Mouse (Mus musculus) limb, embryonic 14.5 days (tissue): Measurements from ENCODE around the gene Paics. TPM values are rescaled to one million over a fixed set of nuclear protein-coding genes. Genes with fewer than 3 reads are reported as not detected.

Experiments
- ATAC-seq: fragments of 200-750 bp; cut with Nextera tagmentation; 2 replicates; pipeline ENCODE4 v1.8.0; 2017; ENCODE audit warnings: low read depth, moderate number of reproducible peaks, moderate TSS enrichment; ENCODE audit not compliant: low FRiP score
- DNase-seq: peaks from one replicate; pipeline ENCODE4 v3.0.0-alpha.2; 2015; ENCODE audit warnings: low spot score
- H3K27ac ChIP-seq: fragments of 300-500 bp; sonication (generic); replicated peaks from 2 replicates; pipeline ENCODE4 v1.5.1; 2014; ENCODE audit warnings: low read depth, mild to moderate bottlenecking, low read length, moderate library complexity, mixed read lengths
- H3K27me3 ChIP-seq: fragments of 300-500 bp; sonication (generic); 2 replicates; pipeline ENCODE4 v1.6.1; 2014; ENCODE audit warnings: low read length, mixed read lengths; ENCODE audit not compliant: control insufficient read depth, insufficient read depth
- H3K36me3 ChIP-seq: fragments of 300-500 bp; sonication (generic); 2 replicates; pipeline ENCODE4 v1.6.1; 2014; ENCODE audit warnings: mild to moderate bottlenecking, low read length, moderate library complexity, mixed read lengths; ENCODE audit not compliant: control insufficient read depth, insufficient read depth
- H3K4me1 ChIP-seq: fragments of 300-500 bp; sonication (generic); 2 replicates; pipeline ENCODE4 v1.6.1; 2014; ENCODE audit warnings: antibody characterized with exemption, low read length, mixed read lengths; ENCODE audit not compliant: control insufficient read depth, insufficient read depth
- H3K4me2 ChIP-seq: fragments of 300-500 bp; sonication (generic); replicated peaks from 2 replicates; pipeline ENCODE4 v1.6.1; 2014; ENCODE audit warnings: low read depth, mild to moderate bottlenecking, low read length, moderate library complexity; ENCODE audit not compliant: severe bottlenecking
- H3K4me3 ChIP-seq: fragments of 300-500 bp; sonication (generic); replicated peaks from 2 replicates; pipeline ENCODE4 v1.5.1; 2014; ENCODE audit warnings: low read length
- H3K9ac ChIP-seq: fragments of 300-500 bp; sonication (generic); 2 replicates; pipeline ENCODE4 v1.6.1; 2014; ENCODE audit warnings: mild to moderate bottlenecking, low read depth, low read length, moderate library complexity; ENCODE audit not compliant: severe bottlenecking
- H3K9me3 ChIP-seq: fragments of 300-500 bp; sonication (generic); 2 replicates; pipeline ENCODE4 v1.6.1; 2016; ENCODE audit warnings: low read length; ENCODE audit not compliant: control insufficient read depth
- POLR2A ChIP-seq: fragments of 200-500 bp; IDR thresholded peaks from 2 replicates; pipeline ENCODE4 v1.8.0; 2012; ENCODE audit warnings: inconsistent platforms, mild to moderate bottlenecking, moderate library complexity, borderline replicate concordance; ENCODE audit not compliant: insufficient read depth, insufficient read length; ENCODE audit errors: extremely low read depth
- WGBS: fragments of 180-500 bp; shearing (Covaris S2); extraction: QIAGEN DNeasy Blood & Tissue Kit; methylation state at CpG from one replicate; pipeline ENCODE4 v1.1.7; 2014; 5-methylcytosine and 5-hydroxymethylcytosine counted together
- polyA plus RNA-seq, 2 experiments: library from polyadenylated mRNA; depleted of rRNA in 1 of 2; stranded (reverse) in 1 of 2; unstranded in 1 of 2; fragments of >200 nt; fragmentation: Nextera tagmentation in 1 of 2; extraction: Ambion mirVana in 1 of 2; gene quantifications; 2 replicates each; pipeline versions ENCODE4 v1.2.1 to v1.2.3; 2012 to 2014

The Paics gene
- polyA plus RNA-seq, 2 experiments: 146 to 254 TPM

- peaks cover 91% of the 10 kb centered on the region for H3K36me3 ChIP-seq
- H3K9me3 ChIP-seq: no peaks in the 10 kb centered on the region
- H3K9ac ChIP-seq: no peak overlapping the region
- H3K27me3 ChIP-seq: no peaks in the 10 kb centered on the region
- WGBS: 91% methylated on average over 5 of the region's 5 CpGs
- H3K4me2 ChIP-seq: no peak overlapping the region
- H3K4me3 ChIP-seq: no peak overlapping the region
- H3K4me1 ChIP-seq: no peaks in the 10 kb centered on the region
- TF ChIP-seq POLR2A: no peak
- ATAC-seq (no peak), DNase-seq (no peak)
- H3K27ac ChIP-seq: no peak overlapping the region
Measured at GRCm38 (mm10) chr5:76993174-76993814, 42.2 kb downstream of the Paics start.

- ATAC-seq: no peak
- H3K36me3 ChIP-seq: peaks cover 66% of the 10 kb centered on the region
- no peak overlapping the region for H3K4me3 ChIP-seq
- no peak overlapping the region for H3K4me2 ChIP-seq
- no peak overlapping the region for H3K9ac ChIP-seq
- H3K9me3 ChIP-seq: no peaks in the 10 kb centered on the region
- DNase-seq: peak; percentile 79
- 57% methylated on average over 5 of the region's 5 CpGs for WGBS
- H3K4me1 ChIP-seq: no peaks in the 10 kb centered on the region
- H3K27me3 ChIP-seq: no peaks in the 10 kb centered on the region
- H3K27ac ChIP-seq: no peak overlapping the region
- TF ChIP-seq POLR2A: no peak
Measured at GRCm38 (mm10) chr5:76998416-76998815, 47.3 kb downstream of the Paics start.

- DNase-seq (no peak), ATAC-seq (no peak)
- TF ChIP-seq POLR2A: no peak
- Histone ChIP-seq H3K4me2 (no peak overlapping the region), H3K9ac (no peak overlapping the region), H3K9me3 (no peaks in the 10 kb centered on the region), H3K36me3 (peaks cover 38% of the 10 kb centered on the region), H3K4me3 (no peak overlapping the region), H3K27me3 (no peaks in the 10 kb centered on the region), H3K4me1 (no peaks in the 10 kb centered on the region), H3K27ac (no peak overlapping the region)
- 90% methylated on average over 17 of the region's 17 CpGs for WGBS
Measured at GRCm38 (mm10) chr5:77001192-77001591, 50.1 kb downstream of the Paics start.

- no peaks in the 10 kb centered on the region for H3K4me1 ChIP-seq
- H3K4me2 ChIP-seq: no peak within 1 kb of the TSS
- no peak for DNase-seq
- TF ChIP-seq POLR2A: no peak
- no peak within 1 kb of the TSS for H3K9ac ChIP-seq
- H3K9me3 ChIP-seq: no peaks in the 10 kb centered on the region
- no peaks in the 10 kb centered on the region for H3K27me3 ChIP-seq
- 90% methylated on average over 6 of the region's 6 CpGs for WGBS
- H3K27ac ChIP-seq: no peak within 1 kb of the TSS
- no peak within 1 kb of the TSS for H3K4me3 ChIP-seq
- H3K36me3 ChIP-seq: peaks cover 11% of the 10 kb centered on the region
- no peak for ATAC-seq
Measured at GRCm38 (mm10) chr5:77004051-77004821, 53.1 kb downstream of the Paics start, which contains the start of gene Arl9. Arl9 (plus strand) TSS chr5:77004055.

- no peak for TF ChIP-seq POLR2A
- no peak overlapping the region for H3K4me3 ChIP-seq
- H3K27ac ChIP-seq: no peak overlapping the region
- DNase-seq (no peak), ATAC-seq (no peak)
- no peaks in the 10 kb centered on the region for H3K36me3 ChIP-seq
- 90% methylated on average over 9 of the region's 9 CpGs for WGBS
- no peaks in the 10 kb centered on the region for H3K4me1 ChIP-seq
- no peaks in the 10 kb centered on the region for H3K9me3 ChIP-seq
- H3K4me2 ChIP-seq: no peak overlapping the region
- H3K9ac ChIP-seq: no peak overlapping the region
- H3K27me3 ChIP-seq: no peaks in the 10 kb centered on the region
Measured at GRCm38 (mm10) chr5:77010352-77010751, 59.2 kb downstream of the Paics start.
